Mouse (Mus musculus): ENCODE data around the gene Derl2. TPM values are rescaled to one million over a fixed set of nuclear protein-coding genes. Genes with fewer than 3 reads are reported as not detected.

Gene Derl2
- total RNA-seq, 2 experiments from 2014 or later = 21.4 to 23.7 TPM

- intact Hi-C loops (cut with DNase I) = loop anchor here (1.0 kb wide), 1 partner anchor 20 kb away; the partner anchor contains the start of gene C1qbp
- DNase-seq (ENCODE audit: low spot score in 2 of 2) = peak in 1 of 2 experiments; percentile 48
Observed at GRCm38 (mm10) chr11:71003611-71004315, 15.9 kb downstream of the Derl2 start.

GRCm38 (mm10) chr11:71001167-71001566 is 18.5 kb downstream of the Derl2 start:
- intact Hi-C loops (cut with DNase I) = no loop called here
- DNase-seq (ENCODE audit: low spot score in 2 of 2) = peak in 1 of 2 experiments; percentile 28

DNA sequence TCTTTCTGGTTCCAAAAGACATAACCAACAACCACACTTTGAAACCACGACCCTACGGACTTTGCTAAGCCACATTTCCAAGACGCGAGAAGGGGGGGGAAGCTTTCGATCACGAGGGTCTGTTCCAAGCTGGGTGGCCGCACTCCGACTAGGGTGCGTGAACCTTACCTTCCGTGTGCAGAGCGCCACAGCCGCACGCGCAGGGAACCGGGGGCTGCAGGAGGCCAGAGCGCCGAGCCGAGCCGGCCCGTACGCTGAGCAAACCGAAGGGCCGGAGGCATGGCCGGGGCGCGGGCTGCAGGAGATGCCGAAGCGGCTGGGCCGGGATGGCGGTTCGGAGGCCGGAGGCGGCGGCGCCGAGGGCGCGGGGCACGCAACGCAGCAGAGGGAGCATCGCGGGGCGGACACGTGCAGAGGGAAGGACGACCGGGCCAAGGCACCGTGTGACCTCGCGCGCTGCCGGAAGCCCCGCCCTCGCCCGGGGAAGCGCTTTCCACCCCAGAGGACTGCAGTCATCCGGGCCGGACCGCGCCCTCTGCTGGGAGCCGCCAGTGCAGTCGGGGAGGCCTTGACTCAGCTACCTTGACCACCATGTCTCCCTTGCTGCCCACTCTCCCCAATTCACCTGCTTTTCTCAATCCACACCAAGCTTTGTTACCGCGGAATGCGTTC is 36.9 kb downstream of the Derl2 start, which contains the start of gene C1qbp:
C1qbp (minus strand) TSS at position 470 of the 672 bp plus-strand sequence.
- peak; percentile 92 to 94 for DNase-seq (ENCODE audit: low spot score in 2 of 2)
- intact Hi-C loops (cut with DNase I) = loop anchor here (1.0 kb wide), 1 partner anchor 22 kb away; the partner anchor contains the start of gene Dhx33

- intact Hi-C loops (cut with DNase I) = no loop called here
- DNase-seq (ENCODE audit: low spot score in 2 of 2) = no peak
Observed at GRCm38 (mm10) chr11:70982030-70982429, 37.6 kb downstream of the Derl2 start.

DNA sequence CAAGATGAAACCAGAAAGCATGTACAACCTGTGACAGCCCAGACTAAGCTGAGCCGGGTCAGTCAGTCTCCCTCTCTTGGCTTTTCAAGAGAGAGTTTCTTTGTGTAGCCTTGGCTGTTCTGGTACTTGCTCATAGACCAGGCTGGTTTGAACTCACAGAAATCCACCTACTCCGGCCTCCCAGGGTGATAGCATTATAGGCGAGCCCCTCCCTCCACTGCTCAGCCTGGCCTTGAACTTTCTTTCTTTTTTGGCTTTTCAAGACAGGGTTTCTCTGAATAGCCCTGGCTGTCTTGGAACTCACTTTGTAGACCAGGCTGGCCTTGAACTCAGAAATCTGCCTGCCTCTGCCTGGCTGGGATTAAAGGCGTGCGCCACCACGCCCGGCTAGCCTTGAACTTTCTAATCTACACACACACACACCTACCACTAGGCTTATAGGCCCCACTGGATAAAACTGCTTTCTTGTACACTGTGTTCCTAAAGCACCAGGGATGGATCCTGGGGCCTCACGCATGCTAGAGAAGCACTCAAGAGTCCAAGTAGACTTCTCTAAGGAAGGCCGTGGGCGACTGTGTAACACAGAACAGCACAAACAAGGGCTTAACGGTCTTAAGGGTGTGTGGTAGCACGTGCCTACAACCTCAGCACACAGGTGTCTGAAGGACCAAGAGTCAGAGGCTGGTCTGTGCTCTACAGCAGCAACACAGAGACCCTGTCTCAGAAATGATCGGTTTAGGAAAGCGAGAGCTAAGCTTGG is 38.7 kb downstream of the Derl2 start:
- DNase-seq (ENCODE audit: low spot score in 2 of 2) = no peak
- intact Hi-C loops (cut with DNase I) = no loop called here

- DNase-seq (ENCODE audit: low spot score in 2 of 2) = no peak
- intact Hi-C loops (cut with DNase I) = no loop called here
Observed at GRCm38 (mm10) chr11:70980232-70980631, 39.4 kb downstream of the Derl2 start.

DNA sequence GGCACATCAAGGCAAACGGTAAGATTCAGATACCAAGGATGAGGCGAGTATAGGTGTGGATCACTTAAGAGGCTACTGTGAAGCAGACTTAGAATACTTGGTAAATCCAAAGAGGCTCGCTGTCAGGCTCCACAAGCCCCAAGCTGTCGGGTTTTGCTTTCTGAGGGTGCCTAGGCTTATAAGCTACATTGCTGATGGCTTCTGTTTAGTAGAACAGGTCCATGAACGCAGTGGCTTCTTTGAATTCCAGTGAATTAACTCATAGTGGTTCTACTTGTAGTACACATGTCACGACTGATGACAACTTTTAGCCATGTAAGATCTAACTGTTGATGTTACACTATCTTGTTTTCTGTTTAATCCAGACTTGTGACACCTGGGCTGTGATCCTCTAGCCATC is 42.3 kb downstream of the Derl2 start:
- DNase-seq (ENCODE audit: low spot score in 2 of 2) = no peak
- intact Hi-C loops (cut with DNase I) = no loop called here

GRCm38 (mm10) chr11:70975193-70975592 is 44.4 kb downstream of the Derl2 start:
- DNase-seq (ENCODE audit: low spot score in 2 of 2) = peak in 1 of 2 experiments; percentile 36
- intact Hi-C loops (cut with DNase I) = no loop called here

DNA sequence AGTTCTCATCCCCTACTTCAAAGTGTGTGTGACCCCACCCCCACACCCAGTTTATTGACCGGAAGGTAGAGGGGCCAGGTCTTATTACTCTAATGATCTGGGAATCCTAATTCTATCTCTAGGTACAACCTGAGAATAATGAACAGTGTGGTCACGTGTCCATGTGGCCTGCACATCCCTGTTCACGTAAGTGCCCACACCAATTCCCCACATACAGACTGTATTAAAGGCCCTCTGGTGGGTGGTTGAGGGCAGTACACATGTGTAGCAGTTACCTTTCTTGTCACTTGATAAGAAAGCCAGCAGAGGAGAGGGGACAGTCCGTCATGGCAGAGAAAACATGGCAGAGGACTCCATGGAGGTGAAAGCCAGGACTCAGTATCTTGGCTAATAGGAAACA is 45.7 kb downstream of the Derl2 start:
- intact Hi-C loops (cut with DNase I) = no loop called here
- no peak for DNase-seq (ENCODE audit: low spot score in 2 of 2)

DNA sequence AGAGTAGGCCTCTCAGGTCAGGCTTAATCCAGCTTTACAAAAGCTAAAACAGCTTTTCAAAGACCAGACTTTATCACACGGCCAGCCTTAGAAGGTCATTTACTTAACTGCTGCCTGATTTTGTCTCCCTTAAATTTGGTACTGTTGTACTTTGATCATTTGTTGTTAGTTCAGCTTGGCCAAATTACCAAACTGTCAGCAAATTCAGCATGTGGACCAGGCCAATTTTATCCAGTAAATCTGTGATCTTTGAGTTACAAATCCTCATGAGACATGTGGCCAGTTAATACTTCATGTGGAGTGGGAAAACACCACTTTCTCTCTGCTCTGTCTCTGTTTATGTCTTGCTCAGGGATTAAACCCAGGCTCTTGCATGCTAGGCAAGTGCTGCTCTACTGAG is 47.1 kb downstream of the Derl2 start:
- intact Hi-C loops (cut with DNase I) = no loop called here
- DNase-seq (ENCODE audit: low spot score in 2 of 2) = no peak

- intact Hi-C loops (cut with DNase I) = no loop called here
- peak in 1 of 2 experiments; percentile 51 for DNase-seq (ENCODE audit: low spot score in 2 of 2)
Observed at GRCm38 (mm10) chr11:70970560-70971540, 48.8 kb downstream of the Derl2 start.

- intact Hi-C loops (cut with DNase I) = no loop called here
- DNase-seq (ENCODE audit: low spot score in 2 of 2) = peak; percentile 96 to 97
Observed at GRCm38 (mm10) chr11:70969821-70970559, 49.7 kb downstream of the Derl2 start, which contains the start of the genes Nup88 and Rpain. TSS of gene Nup88 (minus strand) at chr11:70969973. TSS of gene Rpain (plus strand) at chr11:70970213.

- intact Hi-C loops (cut with DNase I) = no loop called here
- DNase-seq (ENCODE audit: low spot score in 2 of 2) = no peak
Observed at GRCm38 (mm10) chr11:70969271-70969794, 50.3 kb downstream of the Derl2 start.

DNA sequence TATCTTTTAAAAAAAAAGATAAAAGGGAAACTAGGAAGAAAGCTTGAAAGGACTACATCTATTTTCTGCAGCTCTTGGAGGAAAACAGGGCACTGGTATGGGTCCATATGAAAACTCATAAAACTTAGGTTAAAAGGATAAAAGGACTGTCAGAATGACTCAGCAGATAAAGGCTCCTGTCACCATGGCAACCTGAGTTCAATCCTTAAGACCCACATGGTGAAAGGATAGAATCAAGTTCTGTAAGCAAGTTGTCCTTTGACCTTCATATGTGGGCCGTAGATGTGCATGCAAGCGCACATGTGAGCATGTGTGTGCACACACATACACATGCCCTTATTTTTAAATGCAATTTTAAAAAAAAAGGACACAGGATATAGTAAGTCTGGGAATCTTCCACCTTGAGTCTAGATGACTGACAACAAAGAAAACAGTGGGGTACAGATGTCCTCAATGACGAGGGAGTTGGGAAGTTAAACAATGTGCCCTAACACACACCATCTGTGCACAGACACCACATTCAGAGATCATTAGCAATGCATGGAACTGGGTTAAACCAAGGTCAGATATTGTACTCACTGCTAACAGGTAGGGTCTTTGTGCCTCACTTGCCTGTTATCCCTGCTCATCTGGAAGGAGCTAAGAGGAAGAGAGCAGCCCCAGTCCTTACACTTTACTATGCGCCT is 55.3 kb downstream of the Derl2 start:
- intact Hi-C loops (cut with DNase I) = no loop called here
- no peak for DNase-seq (ENCODE audit: low spot score in 2 of 2)

GRCm38 (mm10) chr11:70960786-70961554 is 58.7 kb downstream of the Derl2 start:
- intact Hi-C loops (cut with DNase I) = no loop called here
- peak in 1 of 2 experiments; percentile 58 for DNase-seq (ENCODE audit: low spot score in 2 of 2)

All from left cerebral cortex, postnatal 14 days (tissue).